8 mouse cellular contexts compared by ENCODE assay signal in genomic region chr1:180433796-180434566, GRCm38 (mm10). TPM values are rescaled to one million over a fixed set of nuclear protein-coding genes. Genes with fewer than 3 reads are reported as not detected.
A peak's percentile ranks its signal among the peaks of the same experiment; 100 is the strongest.
DNase-seq lines count a peak whose midpoint lies in the region; ATAC-seq and TF ChIP-seq lines count a peak whose summit lies in the region.

No protein-coding gene starts in this region.

- no peak overlapping the region for H3K4me2 ChIP-seq in heart, embryonic 12.5 days

- no peak overlapping the region for H3K9ac ChIP-seq in heart, embryonic 12.5 days

- H3K36me3 ChIP-seq in C2C12 (ENCODE audit: control insufficient read depth, insufficient read depth): no peaks in the 10 kb centered on the region
- no peaks in the 10 kb centered on the region for H3K36me3 ChIP-seq in heart, embryonic 12.5 days

- H3K79me3 ChIP-seq in C2C12 (ENCODE audit: low read depth): no peaks in the 10 kb centered on the region

- H3ac ChIP-seq in C2C12 (ENCODE audit: control insufficient read depth, insufficient read length, low read depth): no peak overlapping the region

- peaks cover 7% of the 10 kb centered on the region for H3K4me1 ChIP-seq in heart, embryonic 12.5 days (replicated peaks)

- H3K79me2 ChIP-seq in C2C12 (ENCODE audit: control insufficient read depth, insufficient read depth): no peaks in the 10 kb centered on the region

- no peaks in the 10 kb centered on the region for H3K9me3 ChIP-seq in heart, embryonic 12.5 days (replicated peaks)

- H3K4me3 ChIP-seq in C2C12 (ENCODE audit: insufficient read depth, poor library complexity, severe bottlenecking): no peak overlapping the region
- no peak overlapping the region for H3K4me3 ChIP-seq in heart, embryonic 12.5 days

- TF ChIP-seq CTCF in C2C12 (IDR thresholded peaks at IDR 0.05; ENCODE audit: control insufficient read depth, insufficient read depth, insufficient read length): peak; percentile 90

- peak; percentile 91 for DNase-seq in NIH3T3 (ENCODE audit: low read depth)
- peak; percentile 93 for DNase-seq in embryo, embryonic 10.5 days (ENCODE audit: low spot score)
- peak; percentile 73 for DNase-seq in kidney, postnatal 14 days
- DNase-seq in lung, adult 18-20 months: peak; percentile 54 to 58
- DNase-seq in urinary bladder, postnatal 10 days (ENCODE audit: low spot score): no peak

- peaks cover 20% of the 10 kb centered on the region for H3K27me3 ChIP-seq in C2C12 (ENCODE audit: control insufficient read depth, insufficient read depth, insufficient read length)
- peaks cover 70% of the 10 kb centered on the region for H3K27me3 ChIP-seq in heart, embryonic 12.5 days (replicated peaks)

- no peak overlapping the region for H3K27ac ChIP-seq in heart, embryonic 12.5 days (ENCODE audit: poor library complexity, severe bottlenecking)

- peak; percentile 34; the same call in 1 of the 2 replicates for ATAC-seq in heart, embryonic 12.5 days (ENCODE audit: insufficient number of reproducible peaks, low FRiP score)
- ATAC-seq in neutrophil, adult 5-6 weeks (ENCODE audit: extremely low read depth, insufficient number of reproducible peaks, low FRiP score, poor library complexity, severe bottlenecking): peak; percentile 57

- 16% methylated on average over 7 of the region's 7 CpGs for WGBS in heart, embryonic 12.5 days

TF ChIP-seq in C2C12, 6 proteins besides CTCF, POLR2A, EP300 and RAD21:
- TF ChIP-seq CEBPB (IDR thresholded peaks at IDR 0.05; ENCODE audit: low read depth) (no peak), USF1 (IDR thresholded peaks at IDR 0.05; ENCODE audit: low read depth) (no peak), MYOD1 (IDR thresholded peaks at IDR 0.05; ENCODE audit: control insufficient read depth, insufficient read length, low read depth) (no peak), FOSL1 (IDR thresholded peaks at IDR 0.05; ENCODE audit: insufficient read depth, low read length, poor library complexity, severe bottlenecking) (no peak), MAX (IDR thresholded peaks at IDR 0.05) (no peak), MYOG (IDR thresholded peaks at IDR 0.05; ENCODE audit: control insufficient read depth, extremely low read depth, insufficient read length) (no peak)

RNA-seq across cellular contexts. Expression of gene Stum, which starts 49.3 kb away (rescaled TPM):
- polyA plus RNA-seq in C2C12 (2012; fragmentation: generic; extraction: Trizol): not detected
- 0.10 and 0.23 TPM in 2 replicates for polyA plus RNA-seq in heart, embryonic 12.5 days (2016; fragmentation: Nextera tagmentation; extraction: Ambion mirVana)
- total RNA-seq in neutrophil, adult 5-6 weeks (2017): 0.12 and 0.70 TPM in 2 replicates
